Mouse (Mus musculus) retina, adult 2 months (tissue): ENCODE measurements around the gene Pon1.

Experiments
- DNase-seq: peaks from one replicate; pipeline ENCODE4 v3.0.0-alpha.2; 2012; ENCODE audit warnings: low read depth, low spot score

Gene Pon1

DNA sequence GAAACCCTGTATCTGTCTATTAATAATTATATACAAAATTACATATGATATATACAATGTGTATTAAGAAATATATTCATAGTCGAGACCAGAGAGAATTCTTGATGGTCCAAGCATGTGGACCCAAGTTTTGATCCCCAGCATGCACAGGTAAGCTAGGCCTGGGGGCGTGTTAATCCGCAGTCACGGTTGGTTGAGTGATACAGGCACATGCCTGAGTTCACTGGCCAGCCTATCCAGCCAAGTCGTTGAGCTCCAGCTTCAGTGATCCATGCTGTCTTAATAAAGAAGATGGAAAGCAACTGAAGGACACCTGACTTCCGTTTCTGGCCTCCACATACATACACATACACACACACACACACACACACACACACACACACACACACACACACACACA, 57.7 kb downstream of the Pon1 start:
- DNase-seq = no peak

DNA sequence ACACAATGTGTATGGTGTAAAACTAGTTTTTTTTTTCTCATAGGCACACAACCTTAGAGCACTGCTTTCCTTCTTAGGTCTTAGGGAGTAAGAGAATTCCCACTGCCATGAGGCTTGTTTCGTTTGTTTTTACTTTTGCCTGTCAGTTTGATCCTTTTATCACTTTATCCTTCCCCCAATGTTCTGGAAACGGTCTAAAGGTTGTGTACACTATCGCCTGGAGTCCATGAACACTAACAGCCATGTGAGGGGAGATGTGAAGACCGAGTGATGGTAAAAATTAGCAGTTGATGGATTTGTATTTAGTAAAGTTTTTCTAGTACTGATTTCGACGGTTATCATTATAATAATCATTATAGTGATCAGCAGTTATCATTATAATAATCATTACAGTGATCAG, 58.8 kb downstream of the Pon1 start:
- no peak for DNase-seq

- no peak for DNase-seq
Measured at GRCm38 (mm10) chr6:5129364-5130093, 64.2 kb downstream of the Pon1 start.

- no peak for DNase-seq
Measured at GRCm38 (mm10) chr6:5120229-5120628, 73.5 kb downstream of the Pon1 start.

DNA sequence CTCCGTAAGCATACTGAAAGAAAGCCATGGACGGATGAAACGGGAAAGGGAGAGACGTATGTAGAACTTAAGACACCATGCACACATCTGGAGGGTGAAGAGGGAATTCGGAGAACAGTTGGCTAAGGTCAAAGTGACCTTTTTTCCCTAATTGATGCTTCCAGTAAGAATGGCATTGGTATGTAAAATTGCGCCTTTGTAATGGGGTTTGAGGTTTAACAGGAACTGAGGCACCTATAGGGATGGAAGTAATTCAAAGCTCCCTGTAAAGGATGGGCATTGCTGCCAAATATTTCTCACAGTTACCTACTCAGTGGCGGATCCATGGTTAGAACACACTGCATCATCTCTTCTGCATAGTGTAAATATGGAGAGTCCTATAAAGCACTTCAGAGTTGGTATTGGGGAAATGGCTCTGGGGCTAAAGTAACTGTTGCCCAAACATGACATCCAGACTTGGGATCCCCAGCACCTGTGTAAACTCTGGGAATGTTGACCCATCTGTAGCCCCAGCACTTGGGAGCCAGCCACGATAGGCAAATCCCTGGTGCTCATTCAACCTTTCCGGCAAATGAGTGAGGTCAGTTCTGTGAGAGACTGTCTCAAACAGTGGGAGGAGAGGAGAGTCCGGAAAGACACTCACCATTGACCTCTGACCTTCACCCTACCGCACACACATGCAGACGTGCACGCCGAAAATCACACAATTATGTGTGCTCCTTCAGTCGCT, 74.4 kb downstream of the Pon1 start:
- no peak for DNase-seq
